Mouse (Mus musculus) embryonic fibroblast, embryonic 13.5 days (primary cell): ENCODE data around the gene Gm10309.

Experiments
- CTCF ChIP-seq: IDR thresholded peaks from 2 replicates; pipeline ENCODE4 v1.5.1; 2011; ENCODE audit warnings: mild to moderate bottlenecking, control low read depth, low read length, moderate library complexity, borderline replicate concordance; ENCODE audit not compliant: insufficient read depth
- POLR2A ChIP-seq: IDR thresholded peaks from 2 replicates; pipeline ENCODE4 v1.6.1; 2011; ENCODE audit warnings: low read depth, mild to moderate bottlenecking, control low read depth, low read length, moderate library complexity

GRCm38 (mm10) chr17:86523843-86524242, 18.8 kb upstream of the Gm10309 start:
- no peak for TF ChIP-seq CTCF
- no peak for TF ChIP-seq POLR2A
